ENCODE assay signal across 9 mouse cellular contexts in the genomic region with DNA sequence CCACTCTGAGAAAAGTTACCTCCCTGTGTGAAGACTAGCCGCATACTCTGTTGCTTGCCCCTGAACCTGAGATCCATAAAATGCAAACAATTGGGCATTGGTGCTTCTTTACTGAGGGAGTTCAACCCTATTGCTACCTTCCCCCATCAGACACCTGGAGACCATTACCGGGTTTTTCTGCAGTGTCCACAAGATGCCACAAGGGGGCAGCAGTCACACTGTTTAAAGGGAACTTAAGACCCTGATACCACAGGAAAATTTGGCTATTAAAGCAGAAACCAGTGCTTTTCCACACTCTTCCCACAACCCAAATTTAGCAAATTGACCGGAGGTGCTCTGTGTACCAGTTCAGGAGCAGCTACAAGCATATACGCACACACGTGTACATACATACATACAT.
A peak's percentile ranks its signal among the peaks of the same experiment; 100 is the strongest.
DNase-seq lines count a peak whose midpoint lies in the region; ATAC-seq and TF ChIP-seq lines count a peak whose summit lies in the region.
"Had no signal": no experiment of that assay in that cellular context is flagged by ENCODE, and none has a peak within 500 bp of the region (broad histone marks: within the 10 kb centered on the region; RNA-seq: fewer than 3 reads in every experiment).

No protein-coding gene starts in this region.

- no peak overlapping the region for H3K9ac ChIP-seq in hindbrain, embryonic 16.5 days (ENCODE audit: low read depth, low read length)
- no peak overlapping the region for H3K9ac ChIP-seq in limb, embryonic 14.5 days (ENCODE audit: low read depth, low read length, severe bottlenecking)
- H3K9ac ChIP-seq: embryonic facial prominence, embryonic 13.5 days had no signal

- ATAC-seq in hindbrain, embryonic 16.5 days = no peak
- no peak for ATAC-seq in limb, embryonic 14.5 days (ENCODE audit: low FRiP score, low read depth)

- 42% methylated on average over 5 of the region's 5 CpGs for WGBS in hindbrain, embryonic 10.5 days
- WGBS in hindbrain, embryonic 16.5 days = 36% methylated on average over 5 of the region's 5 CpGs
- WGBS in limb, embryonic 14.5 days = 30% methylated on average over 5 of the region's 5 CpGs
- 41% methylated on average over 5 of the region's 5 CpGs for WGBS in small intestine, adult 2 months

- H3K4me1 ChIP-seq in hindbrain, embryonic 10.5 days (replicated peaks) = peaks cover 26% of the 10 kb centered on the region
- H3K4me1 ChIP-seq in hindbrain, embryonic 16.5 days (ENCODE audit: control insufficient read depth, insufficient read depth, low read depth, low read length) = peaks cover 7% of the 10 kb centered on the region; the same call in 1 of the 2 replicates
- 0 out of 2 replicates have a peak, but pooled peaks cover 3% of the 10 kb centered on the region for H3K4me1 ChIP-seq in limb, embryonic 14.5 days (ENCODE audit: control insufficient read depth, insufficient read depth, low read length)
- H3K4me1 ChIP-seq in small intestine, adult 2 months (ENCODE audit: control insufficient read depth, insufficient read depth, insufficient read length, low read length) = no peaks in the 10 kb centered on the region

- TF ChIP-seq CTCF in small intestine, adult 2 months (IDR thresholded peaks at IDR 0.05; ENCODE audit: extremely low read depth, insufficient read length, insufficient replicate concordance, low read depth, low read length) = peak; percentile 18; the same call in 1 of the 2 replicates

- no peaks in the 10 kb centered on the region for H3K36me3 ChIP-seq in hindbrain, embryonic 10.5 days
- H3K36me3 ChIP-seq in hindbrain, embryonic 16.5 days (ENCODE audit: control insufficient read depth, insufficient read depth, low read length) = no peaks in the 10 kb centered on the region
- H3K36me3 ChIP-seq in limb, embryonic 14.5 days (ENCODE audit: control insufficient read depth, insufficient read depth, low read length) = no peaks in the 10 kb centered on the region
- no peaks in the 10 kb centered on the region for H3K36me3 ChIP-seq in small intestine, adult 2 months (ENCODE audit: control insufficient read depth, insufficient read depth, low read length)
- H3K36me3 ChIP-seq: embryonic facial prominence, embryonic 13.5 days had no signal

- H3K9me3 ChIP-seq in hindbrain, embryonic 10.5 days = no peaks in the 10 kb centered on the region
- no peaks in the 10 kb centered on the region for H3K9me3 ChIP-seq in hindbrain, embryonic 16.5 days (ENCODE audit: control insufficient read depth, low read length)
- H3K9me3 ChIP-seq in limb, embryonic 14.5 days (ENCODE audit: control insufficient read depth, low read length) = no peaks in the 10 kb centered on the region
- H3K9me3 ChIP-seq: embryonic facial prominence, embryonic 13.5 days had no signal

- DNase-seq in hindbrain, embryonic 10.5 days (ENCODE audit: low spot score) = peak; percentile 79
- DNase-seq in urinary bladder, postnatal 25 days (ENCODE audit: low spot score) = peak; percentile 38
- no peak for DNase-seq in urinary bladder, adult 2 months (ENCODE audit: low spot score)
- DNase-seq in embryo, embryonic 11.5 days (ENCODE audit: low read depth, low spot score) = peak; percentile 57
- peak; percentile 76 for DNase-seq in limb, embryonic 14.5 days (ENCODE audit: low spot score)
- DNase-seq in spleen, postnatal 4 days (ENCODE audit: low spot score in 2 of 2) = no peak

- no peak overlapping the region for H3K27ac ChIP-seq in hindbrain, embryonic 10.5 days
- H3K27ac ChIP-seq in hindbrain, embryonic 16.5 days (ENCODE audit: low read depth, low read length) = no peak overlapping the region
- no peak overlapping the region for H3K27ac ChIP-seq in limb, embryonic 14.5 days (replicated peaks; ENCODE audit: low read depth, low read length)
- no peak overlapping the region for H3K27ac ChIP-seq in small intestine, adult 2 months (ENCODE audit: insufficient read depth, low read depth, low read length)
- H3K27ac ChIP-seq: embryonic facial prominence, embryonic 13.5 days had no signal

- H3K4me2 ChIP-seq in hindbrain, embryonic 16.5 days (ENCODE audit: low read length) = no peak overlapping the region
- H3K4me2 ChIP-seq in limb, embryonic 14.5 days (replicated peaks; ENCODE audit: low read depth, low read length, severe bottlenecking) = no peak overlapping the region
- H3K4me2 ChIP-seq: embryonic facial prominence, embryonic 13.5 days had no signal

- H3K27me3 ChIP-seq in hindbrain, embryonic 10.5 days (ENCODE audit: insufficient read depth, poor library complexity, severe bottlenecking) = peaks cover 48% of the 10 kb centered on the region
- peaks cover 2% of the 10 kb centered on the region; the same call in 1 of the 2 replicates for H3K27me3 ChIP-seq in hindbrain, embryonic 16.5 days (replicated peaks; ENCODE audit: control insufficient read depth, insufficient read depth, low read length)
- H3K27me3 ChIP-seq in limb, embryonic 14.5 days (ENCODE audit: control insufficient read depth, insufficient read depth, low read length) = no peaks in the 10 kb centered on the region
- H3K27me3 ChIP-seq in small intestine, adult 2 months (ENCODE audit: control insufficient read depth, insufficient read depth, low read length) = no peaks in the 10 kb centered on the region

- H3K4me3 ChIP-seq in hindbrain, embryonic 10.5 days = no peak overlapping the region
- H3K4me3 ChIP-seq in hindbrain, embryonic 16.5 days (ENCODE audit: low read length) = no peak overlapping the region
- no peak overlapping the region for H3K4me3 ChIP-seq in limb, embryonic 14.5 days (replicated peaks; ENCODE audit: low read length)
- H3K4me3 ChIP-seq in small intestine, adult 2 months (ENCODE audit: low read depth, low read length) = no peak overlapping the region
- H3K4me3 ChIP-seq: embryonic facial prominence, embryonic 13.5 days had no signal

- no peak for TF ChIP-seq POLR2A in limb, embryonic 14.5 days (IDR thresholded peaks at IDR 0.05; ENCODE audit: borderline replicate concordance, extremely low read depth, insufficient read depth, insufficient read length)
- TF ChIP-seq POLR2A in small intestine, adult 2 months (IDR thresholded peaks at IDR 0.05; ENCODE audit: low read depth, low read length) = no peak

Comparison
In these comparisons a context has a peak if more than half of its experiments do, and no peak if none do; other contexts are left out.
1. DNase-seq: peak in hindbrain, embryonic 10.5 days (single experiment), urinary bladder, postnatal 25 days (single experiment), embryo, embryonic 11.5 days (single experiment) and limb, embryonic 14.5 days (single experiment); none in urinary bladder, adult 2 months (single experiment) and spleen, postnatal 4 days (0 of 2).